Mouse (Mus musculus) ovary, postnatal 36 days (tissue): ENCODE data around the gene Eef1e1.

Experiments
- DNase-seq: peaks from one replicate; pipeline ENCODE4 v3.0.0; 2022; ENCODE audit warnings: low spot score, mixed read lengths

Eef1e1 gene

GRCm38 (mm10) chr13:38624292-38624902 is 34.5 kb downstream of the Eef1e1 start:
- no peak for DNase-seq

- no peak for DNase-seq
Measured at GRCm38 (mm10) chr13:38623296-38623695, 35.6 kb downstream of the Eef1e1 start.

GRCm38 (mm10) chr13:38618001-38618630 is 40.7 kb downstream of the Eef1e1 start:
- peak; percentile 53 for DNase-seq

GRCm38 (mm10) chr13:38616887-38617286 is 42.0 kb downstream of the Eef1e1 start:
- no peak for DNase-seq

GRCm38 (mm10) chr13:38615656-38616055 is 43.2 kb downstream of the Eef1e1 start:
- DNase-seq = no peak

- DNase-seq = no peak
Measured at GRCm38 (mm10) chr13:38614298-38614697, 44.6 kb downstream of the Eef1e1 start.

- no peak for DNase-seq
Measured at GRCm38 (mm10) chr13:38613583-38613982, 45.3 kb downstream of the Eef1e1 start.

- no peak for DNase-seq
Measured at GRCm38 (mm10) chr13:38612608-38613007, 46.2 kb downstream of the Eef1e1 start.

- DNase-seq = no peak
Measured at GRCm38 (mm10) chr13:38612179-38612578, 46.7 kb downstream of the Eef1e1 start.

- peak; percentile 38 for DNase-seq
Measured at GRCm38 (mm10) chr13:38610336-38610735, 48.5 kb downstream of the Eef1e1 start.

GRCm38 (mm10) chr13:38607130-38607529 is 51.7 kb downstream of the Eef1e1 start:
- no peak for DNase-seq

GRCm38 (mm10) chr13:38605353-38605752 is 53.5 kb downstream of the Eef1e1 start:
- DNase-seq = no peak

- DNase-seq = no peak
Measured at GRCm38 (mm10) chr13:38602966-38603365, 55.9 kb downstream of the Eef1e1 start.

- DNase-seq = no peak
Measured at GRCm38 (mm10) chr13:38602243-38602832, 56.5 kb downstream of the Eef1e1 start.

- no peak for DNase-seq
Measured at GRCm38 (mm10) chr13:38600811-38601210, 58.0 kb downstream of the Eef1e1 start.

GRCm38 (mm10) chr13:38597076-38597475 is 61.8 kb downstream of the Eef1e1 start:
- no peak for DNase-seq

- no peak for DNase-seq
Measured at GRCm38 (mm10) chr13:38596461-38596860, 62.4 kb downstream of the Eef1e1 start.
